Mouse (Mus musculus): ENCODE data around the gene Ccdc12. TPM values are rescaled to one million over a fixed set of nuclear protein-coding genes. Genes with fewer than 3 reads are reported as not detected.

Ccdc12 gene
- polyA plus RNA-seq, 1 experiment from 2014 or later = 178 TPM

DNA sequence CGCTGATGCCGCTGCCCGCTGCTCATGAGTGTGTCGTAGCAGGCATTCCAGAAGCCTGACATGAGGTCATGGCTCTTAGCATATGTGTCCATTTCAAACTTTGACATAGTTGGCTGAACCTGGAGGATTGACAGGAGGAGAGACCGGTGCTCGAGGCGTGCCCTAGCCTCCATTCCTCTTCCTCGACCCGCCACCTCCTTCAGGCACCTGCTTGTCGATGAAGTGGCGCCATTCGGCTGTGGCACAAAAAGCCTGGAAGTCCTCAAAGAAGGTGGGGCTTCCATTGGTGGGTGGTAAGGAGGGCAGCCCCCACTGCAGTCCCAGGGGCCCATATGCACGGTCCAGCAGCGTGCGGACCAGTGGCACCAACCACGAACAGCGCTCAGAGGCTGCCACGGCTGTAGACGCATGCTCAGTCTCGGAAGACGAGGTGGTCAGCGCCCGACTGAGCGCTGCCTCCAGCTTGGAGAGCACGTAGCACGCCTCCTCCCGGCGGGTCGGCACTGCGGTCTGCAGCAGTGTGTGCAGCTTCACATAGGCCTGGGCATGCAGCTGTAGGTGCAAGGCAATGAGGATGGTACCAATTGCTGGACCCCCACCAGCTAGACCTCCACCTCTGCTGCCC, 24.5 kb upstream of the Ccdc12 start:
- peaks cover 65% of the 10 kb centered on the region for H3K27me3 ChIP-seq (ENCODE audit: poor library complexity, severe bottlenecking)
- peaks cover 20% of the 10 kb centered on the region; the same call in 1 of the 2 replicates for H3K36me3 ChIP-seq (replicated peaks)
- H3K4me3 ChIP-seq = peak overlapping the region; percentile 48
- 21% methylated on average over 30 of the region's 30 CpGs for WGBS
- no peaks in the 10 kb centered on the region for H3K9me3 ChIP-seq
- DNase-seq (ENCODE audit: extremely low spot score, low spot score) = peak; percentile 64
- no peak overlapping the region for H3K27ac ChIP-seq
- H3K4me1 ChIP-seq = peaks cover 36% of the 10 kb centered on the region

DNA sequence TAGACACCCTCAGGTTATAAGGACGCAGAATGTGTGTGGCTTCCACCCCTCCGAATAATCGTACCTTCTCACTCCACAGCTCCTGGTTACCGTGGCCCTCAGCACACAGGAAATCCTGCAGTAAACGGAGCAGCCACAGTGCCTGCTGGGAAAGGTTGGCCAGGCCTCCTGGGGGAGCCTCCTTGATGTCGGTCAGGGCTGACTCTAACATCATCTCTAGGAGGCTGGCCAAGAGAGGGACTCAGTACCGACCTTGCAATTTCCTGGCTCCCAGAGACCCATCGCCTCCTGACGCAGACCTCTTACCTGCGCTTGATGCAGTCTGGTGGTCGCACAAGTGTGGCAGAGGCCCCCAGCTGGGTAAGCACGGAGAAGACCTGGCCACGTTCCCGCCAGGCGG, 23.6 kb upstream of the Ccdc12 start:
- Histone ChIP-seq H3K27me3 (ENCODE audit: poor library complexity, severe bottlenecking) (peaks cover 65% of the 10 kb centered on the region), H3K27ac (no peak overlapping the region), H3K36me3 (replicated peaks) (peaks cover 20% of the 10 kb centered on the region; the same call in 1 of the 2 replicates), H3K9me3 (no peaks in the 10 kb centered on the region), H3K4me1 (peaks cover 36% of the 10 kb centered on the region), H3K4me3 (no peak overlapping the region)
- no peak for DNase-seq (ENCODE audit: extremely low spot score, low spot score)
- WGBS = 87% methylated on average over 15 of the region's 15 CpGs

DNA sequence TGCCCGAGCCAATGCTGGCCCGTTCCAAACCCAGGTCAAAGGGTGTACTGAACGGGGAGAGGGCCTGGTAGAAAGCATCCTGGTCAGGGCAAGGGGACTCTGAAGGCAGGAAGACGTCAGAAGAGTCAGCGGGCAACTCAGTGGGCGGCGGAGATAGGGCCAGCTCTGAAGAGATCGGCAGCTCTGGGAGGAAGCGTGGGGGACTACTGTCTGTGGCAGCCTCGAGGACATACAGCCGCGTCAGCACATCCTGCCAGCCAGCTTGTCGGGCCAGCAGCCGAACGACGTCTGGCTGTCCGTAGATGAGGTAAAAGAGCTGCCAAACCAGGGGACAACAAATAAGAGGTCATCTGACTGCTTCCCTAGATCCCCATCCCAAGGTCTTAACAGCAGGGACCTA, 22.4 kb upstream of the Ccdc12 start:
- no peak for DNase-seq (ENCODE audit: extremely low spot score, low spot score)
- Histone ChIP-seq H3K4me1 (peaks cover 36% of the 10 kb centered on the region), H3K4me3 (no peak overlapping the region), H3K9me3 (no peaks in the 10 kb centered on the region), H3K36me3 (replicated peaks) (peaks cover 18% of the 10 kb centered on the region), H3K27ac (no peak overlapping the region), H3K27me3 (ENCODE audit: poor library complexity, severe bottlenecking) (peaks cover 65% of the 10 kb centered on the region)
- 86% methylated on average over 17 of the region's 17 CpGs for WGBS

DNA sequence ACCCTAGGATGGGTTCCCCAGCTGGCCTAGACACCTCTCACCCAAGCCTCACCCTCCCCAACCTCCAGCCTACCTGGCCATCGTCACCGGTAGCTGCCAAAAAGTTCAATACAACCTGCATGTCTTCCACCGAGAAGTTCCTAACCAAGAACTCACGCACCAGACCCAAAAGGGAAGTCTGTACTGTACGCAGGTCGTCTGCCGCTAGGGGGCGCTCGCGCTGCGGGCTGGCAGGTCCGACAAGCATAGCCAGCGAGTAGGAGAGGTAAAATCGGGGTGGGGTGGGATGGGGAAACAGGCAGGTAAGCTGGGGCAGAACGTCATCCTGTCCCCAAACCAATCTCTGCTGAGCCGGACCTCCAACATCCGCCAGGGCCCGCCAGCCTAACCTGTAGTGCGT, 21.1 kb upstream of the Ccdc12 start:
- Histone ChIP-seq H3K9me3 (no peaks in the 10 kb centered on the region), H3K4me1 (peaks cover 36% of the 10 kb centered on the region), H3K4me3 (no peak overlapping the region), H3K27ac (no peak overlapping the region), H3K27me3 (ENCODE audit: poor library complexity, severe bottlenecking) (peaks cover 65% of the 10 kb centered on the region), H3K36me3 (replicated peaks) (peaks cover 10% of the 10 kb centered on the region)
- whole genome bisulfite sequencing = 7% methylated on average over 19 of the region's 19 CpGs
- peak; percentile 86 for DNase-seq (ENCODE audit: extremely low spot score, low spot score)

DNA sequence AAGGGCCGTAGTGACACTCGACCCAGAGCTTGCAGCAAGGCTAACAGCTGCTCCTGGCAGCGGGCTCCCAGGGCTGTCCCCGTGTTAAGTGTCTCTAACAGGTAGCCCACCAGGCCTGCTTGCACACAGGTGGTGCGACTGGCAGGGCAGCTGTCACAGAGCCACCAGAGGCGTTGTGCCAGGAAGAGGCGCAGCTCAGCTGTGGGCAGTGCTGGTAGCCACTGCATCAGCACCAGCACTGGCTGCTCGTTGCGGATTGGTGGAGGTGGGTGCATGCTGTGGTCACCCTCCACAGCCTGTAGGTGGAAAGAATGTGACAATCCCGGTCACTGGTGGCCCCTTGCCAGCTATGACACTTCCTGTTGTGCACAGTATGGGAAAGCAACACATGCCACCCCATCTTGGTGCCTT, 17.7 kb upstream of the Ccdc12 start:
- WGBS = 89% methylated on average over 10 of the region's 10 CpGs
- Histone ChIP-seq H3K4me1 (peaks cover 28% of the 10 kb centered on the region), H3K27me3 (ENCODE audit: poor library complexity, severe bottlenecking) (peaks cover 31% of the 10 kb centered on the region)

DNA sequence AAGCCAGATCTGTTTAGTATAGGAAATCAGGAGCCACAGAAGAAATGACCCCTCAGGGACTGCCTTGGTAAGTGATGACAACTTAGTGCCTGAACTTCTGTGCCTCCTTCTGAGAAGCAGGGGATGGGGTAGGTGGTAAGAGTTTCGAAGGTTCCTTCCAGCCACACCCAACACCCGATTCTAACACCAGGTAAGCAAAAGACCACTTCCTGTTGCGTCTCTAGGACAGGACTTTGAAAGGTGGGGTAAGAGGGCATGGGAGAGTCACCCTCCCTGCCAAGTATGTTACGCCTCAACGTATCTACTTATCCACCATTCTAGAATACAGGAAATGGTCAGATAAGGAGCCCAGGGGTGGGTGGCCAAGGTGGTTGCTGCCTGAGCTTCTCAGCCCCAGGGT, 15.3 kb upstream of the Ccdc12 start:
- peaks cover 9% of the 10 kb centered on the region for H3K4me1 ChIP-seq
- WGBS = 94% methylated on average over 5 of the region's 5 CpGs
- no peak for DNase-seq (ENCODE audit: extremely low spot score, low spot score)
- peaks cover 6% of the 10 kb centered on the region for H3K36me3 ChIP-seq (replicated peaks)
- H3K4me3 ChIP-seq = no peak overlapping the region
- H3K9me3 ChIP-seq = no peaks in the 10 kb centered on the region
- H3K27ac ChIP-seq = no peak overlapping the region
- peaks cover 7% of the 10 kb centered on the region for H3K27me3 ChIP-seq (ENCODE audit: poor library complexity, severe bottlenecking)

More for the DNA sequence above, 17.7 kb upstream of the Ccdc12 start:
- Histone ChIP-seq H3K36me3 (replicated peaks) (peaks cover 6% of the 10 kb centered on the region), H3K27ac (no peak overlapping the region), H3K4me3 (no peak overlapping the region), H3K9me3 (no peaks in the 10 kb centered on the region)
- DNase-seq (ENCODE audit: extremely low spot score, low spot score) = no peak

DNA sequence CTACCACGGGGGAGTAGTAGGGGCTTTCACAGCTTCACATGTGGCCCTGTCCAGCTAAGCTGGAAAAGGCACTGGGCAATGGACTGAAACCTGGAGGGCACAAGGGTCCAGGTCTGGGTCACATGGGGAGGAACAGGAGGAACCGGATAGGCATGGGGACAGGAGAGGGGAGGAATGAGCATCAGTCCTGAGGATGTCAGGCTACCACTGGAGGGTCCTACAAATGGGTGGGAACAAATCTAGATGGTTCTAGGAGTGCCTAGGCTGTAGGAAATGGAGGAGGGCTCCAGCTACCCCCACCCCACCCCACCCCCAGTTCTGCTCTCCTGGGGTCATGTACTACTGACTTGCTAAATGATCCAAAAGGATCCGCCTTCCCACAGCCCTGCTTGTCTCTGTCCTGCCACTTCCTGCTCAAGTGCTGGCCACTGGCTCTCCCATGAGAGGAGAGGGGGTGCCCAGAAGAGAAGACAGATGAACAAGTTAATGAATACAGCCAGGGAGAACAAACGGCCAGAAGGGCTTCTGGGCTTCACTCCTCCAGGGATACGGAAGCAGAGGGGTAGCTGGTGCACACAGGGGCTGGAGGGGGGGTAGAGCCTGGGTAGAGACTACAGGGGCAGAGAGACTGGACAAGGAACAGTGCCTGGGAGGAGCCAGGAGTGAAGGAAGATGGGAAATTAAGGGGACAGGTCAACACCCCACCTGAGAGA, 13.3 kb upstream of the Ccdc12 start:
- H3K9me3 ChIP-seq = no peaks in the 10 kb centered on the region
- H3K4me3 ChIP-seq = no peak overlapping the region
- H3K4me1 ChIP-seq = peaks cover 9% of the 10 kb centered on the region
- H3K27me3 ChIP-seq (ENCODE audit: poor library complexity, severe bottlenecking) = no peaks in the 10 kb centered on the region
- peaks cover 6% of the 10 kb centered on the region for H3K36me3 ChIP-seq (replicated peaks)
- no peak for DNase-seq (ENCODE audit: extremely low spot score, low spot score)
- H3K27ac ChIP-seq = no peak overlapping the region
- WGBS = 65% methylated on average over 5 of the region's 5 CpGs

DNA sequence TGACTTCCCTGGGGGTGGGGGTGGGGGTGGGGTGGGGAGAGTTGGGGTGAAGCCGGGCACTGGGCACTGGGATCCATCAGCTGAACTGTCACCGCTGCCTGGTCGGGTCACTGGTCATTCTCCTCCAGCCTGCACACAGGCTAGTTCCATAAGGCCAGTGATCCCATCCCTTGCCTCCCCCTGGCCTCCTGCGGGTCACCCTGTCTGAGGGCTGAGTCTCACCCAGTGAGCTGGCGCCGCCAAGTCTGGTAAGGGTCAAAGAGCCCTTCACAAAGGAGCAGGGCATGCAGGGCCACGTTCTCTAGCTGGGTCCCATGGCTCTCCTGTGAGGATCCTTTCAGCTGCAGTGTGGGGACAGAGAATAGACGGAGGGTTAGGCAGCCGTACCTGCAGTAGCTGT, 12.5 kb upstream of the Ccdc12 start:
- Histone ChIP-seq H3K4me3 (no peak overlapping the region), H3K4me1 (peaks cover 9% of the 10 kb centered on the region), H3K27me3 (ENCODE audit: poor library complexity, severe bottlenecking) (no peaks in the 10 kb centered on the region), H3K9me3 (no peaks in the 10 kb centered on the region), H3K27ac (no peak overlapping the region), H3K36me3 (replicated peaks) (peaks cover under 1% of the 10 kb centered on the region; the same call in 1 of the 2 replicates)
- 71% methylated on average over 9 of the region's 9 CpGs for WGBS
- no peak for DNase-seq (ENCODE audit: extremely low spot score, low spot score)

DNA sequence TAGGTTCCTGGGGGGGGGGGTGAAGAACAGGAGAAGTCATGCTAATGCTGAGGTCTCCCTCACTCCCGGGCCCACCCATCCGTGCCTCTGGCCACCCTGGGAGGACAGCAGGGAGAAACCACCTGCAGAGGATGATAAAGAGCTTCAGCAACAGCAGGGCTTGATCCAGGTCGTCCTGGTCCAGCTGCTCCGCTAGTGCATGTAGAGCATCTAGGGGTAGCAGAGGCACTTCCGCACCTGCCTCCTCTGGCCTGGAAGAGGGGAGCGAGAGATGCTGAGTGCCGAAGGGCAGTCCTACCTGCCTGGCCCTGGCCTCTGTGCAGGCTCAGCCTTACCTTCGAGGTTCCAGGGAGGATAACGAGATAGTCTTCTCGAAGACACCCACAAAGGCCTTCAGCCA, 12.0 kb upstream of the Ccdc12 start:
- no peak for DNase-seq (ENCODE audit: extremely low spot score, low spot score)
- Histone ChIP-seq H3K27me3 (ENCODE audit: poor library complexity, severe bottlenecking) (no peaks in the 10 kb centered on the region), H3K36me3 (replicated peaks) (no peaks in the 10 kb centered on the region), H3K4me1 (peaks cover 11% of the 10 kb centered on the region), H3K4me3 (no peak overlapping the region), H3K9me3 (no peaks in the 10 kb centered on the region), H3K27ac (no peak overlapping the region)
- 82% methylated on average over 10 of the region's 10 CpGs for WGBS

DNA sequence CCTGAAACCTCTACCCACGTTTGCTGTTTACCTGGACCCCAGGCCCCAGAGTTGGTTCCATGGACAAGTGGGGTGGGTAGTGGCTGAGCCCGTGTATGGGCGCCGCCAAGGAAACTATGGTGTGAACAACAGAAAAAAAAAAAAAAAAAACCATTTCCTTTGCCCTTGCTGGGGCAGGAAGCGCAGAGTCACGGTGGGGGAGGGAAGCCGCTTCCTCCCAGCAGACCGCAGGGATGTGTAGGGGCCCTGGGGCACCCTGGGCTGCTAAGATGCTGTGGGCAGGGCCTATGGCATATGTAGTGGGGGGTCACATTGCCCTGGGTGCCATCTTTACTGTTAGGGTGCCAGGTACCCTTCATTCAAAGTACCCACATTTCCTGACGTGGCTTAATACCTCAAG, 11.1 kb upstream of the Ccdc12 start:
- Histone ChIP-seq H3K9me3 (no peaks in the 10 kb centered on the region), H3K36me3 (replicated peaks) (no peaks in the 10 kb centered on the region), H3K4me1 (peaks cover 21% of the 10 kb centered on the region), H3K27me3 (ENCODE audit: poor library complexity, severe bottlenecking) (no peaks in the 10 kb centered on the region), H3K27ac (no peak overlapping the region), H3K4me3 (no peak overlapping the region)
- DNase-seq (ENCODE audit: extremely low spot score, low spot score) = no peak
- WGBS = 87% methylated on average over 9 of the region's 9 CpGs

DNA sequence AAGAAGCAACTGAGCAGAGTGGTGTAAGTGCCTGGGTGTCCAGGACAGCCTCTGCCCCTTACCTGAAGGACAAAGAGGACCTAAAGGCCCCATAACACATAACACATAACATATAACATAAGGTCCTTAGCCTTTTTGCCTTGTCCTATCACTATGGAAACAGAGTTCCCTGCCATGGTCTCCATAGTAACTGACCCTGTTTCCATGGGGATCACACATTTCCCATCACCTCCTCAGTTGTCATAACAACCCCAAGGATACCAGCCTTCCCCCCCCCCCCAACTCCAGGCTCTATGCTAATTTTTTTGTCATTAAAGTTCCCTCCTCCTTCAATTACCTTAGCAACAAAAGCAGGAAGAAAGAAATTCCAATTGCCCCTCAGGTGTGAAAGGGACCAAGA, 6.5 kb upstream of the Ccdc12 start:
- Histone ChIP-seq H3K27ac (peak overlapping the region; percentile 49; the same call in 1 of the 2 replicates), H3K4me3 (no peak overlapping the region), H3K9me3 (no peaks in the 10 kb centered on the region), H3K36me3 (replicated peaks) (no peaks in the 10 kb centered on the region), H3K4me1 (peaks cover 45% of the 10 kb centered on the region), H3K27me3 (ENCODE audit: poor library complexity, severe bottlenecking) (peaks cover 35% of the 10 kb centered on the region)
- DNase-seq (ENCODE audit: extremely low spot score, low spot score) = no peak

DNA sequence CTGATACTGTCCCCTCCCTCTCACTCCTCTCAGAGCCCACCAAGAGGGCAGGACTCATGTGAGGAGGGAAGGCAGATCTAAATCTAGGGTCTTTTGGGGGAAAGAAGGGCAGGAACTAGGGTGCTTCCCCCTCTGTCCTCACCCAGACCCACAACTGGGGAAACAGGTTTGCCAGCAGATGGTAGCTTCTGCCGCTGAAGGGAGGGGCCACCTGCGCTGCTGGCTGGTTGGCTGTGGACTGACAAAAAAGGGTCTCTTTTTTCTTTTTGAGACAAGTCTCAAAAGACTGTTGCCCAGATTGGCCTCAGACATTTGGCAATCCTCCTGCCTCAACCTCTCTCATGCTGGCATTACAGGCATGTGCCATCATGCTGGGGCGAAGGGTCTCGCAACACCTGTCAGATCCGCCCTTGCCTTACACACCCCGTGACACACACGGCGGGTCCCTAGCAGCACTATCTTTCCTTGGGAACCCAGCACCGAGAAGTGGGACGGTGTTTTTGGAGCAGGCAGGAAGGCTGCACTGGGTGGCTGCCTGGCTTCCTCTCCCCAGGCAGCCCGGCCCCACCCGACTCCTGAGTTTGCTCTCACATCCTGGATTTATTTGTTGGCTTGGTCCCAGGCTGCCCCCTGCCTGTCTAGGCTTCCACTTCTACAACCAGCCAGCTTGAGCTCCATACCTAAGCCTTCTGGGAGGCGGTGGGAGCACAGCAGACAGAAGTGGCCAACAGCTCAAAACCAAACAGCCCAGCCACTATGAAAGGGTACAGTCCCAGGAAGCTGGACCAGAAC, 4.2 kb upstream of the Ccdc12 start:
- WGBS = 41% methylated on average over 13 of the region's 13 CpGs
- no peak for DNase-seq (ENCODE audit: extremely low spot score, low spot score)
- peak overlapping the region; percentile 85 for H3K4me3 ChIP-seq

More for the DNA sequence above, 4.2 kb upstream of the Ccdc12 start:
- H3K27ac ChIP-seq = no peak overlapping the region
- H3K36me3 ChIP-seq (replicated peaks) = no peaks in the 10 kb centered on the region
- H3K27me3 ChIP-seq (ENCODE audit: poor library complexity, severe bottlenecking) = peaks cover 35% of the 10 kb centered on the region
- H3K9me3 ChIP-seq = no peaks in the 10 kb centered on the region
- H3K4me1 ChIP-seq = peaks cover 61% of the 10 kb centered on the region

All from forebrain, embryonic 10.5 days (tissue).